Mouse (Mus musculus): Measurements from ENCODE around the gene Olfr706. TPM values are rescaled to one million over a fixed set of nuclear protein-coding genes. Genes with fewer than 3 reads are reported as not detected.

Olfr706 gene
- not detected in 2 replicates for polyA plus RNA-seq (2012; rRNA removed)

GRCm38 (mm10) chr7:106888062-106888461 lies at the start of gene Olfr706:
Gene Olfr706 (minus strand): TSS chr7:106888162.

GRCm38 (mm10) chr7:106932119-106932518 lies 44.2 kb upstream of the Olfr706 start, which contains the start of gene Olfr709-ps1:
Gene Olfr709-ps1 (minus strand): TSS chr7:106932219.

GRCm38 (mm10) chr7:106907676-106908075 lies 19.7 kb upstream of the Olfr706 start, which contains the start of gene Olfr1532-ps1:
Gene Olfr1532-ps1 (plus strand): TSS chr7:106908001.

GRCm38 (mm10) chr7:106901141-106901540 lies 13.2 kb upstream of the Olfr706 start, which contains the start of gene Olfr707:
Gene Olfr707 (minus strand): TSS chr7:106901241.

GRCm38 (mm10) chr7:106876791-106877190 lies 11.2 kb downstream of the Olfr706 start, which contains the start of gene Olfr705:
Gene Olfr705 (minus strand): TSS chr7:106876891.

GRCm38 (mm10) chr7:106862885-106863284 lies 25.1 kb downstream of the Olfr706 start, which contains the start of gene Olfr704:
Gene Olfr704 (plus strand): TSS chr7:106863185.

GRCm38 (mm10) chr7:106843060-106843459 lies 44.9 kb downstream of the Olfr706 start, which contains the start of gene Olfr703:
Gene Olfr703 (plus strand): TSS chr7:106843360.

GRCm38 (mm10) chr7:106833793-106834192 lies 54.2 kb downstream of the Olfr706 start, which contains the start of gene Olfr702:
Gene Olfr702 (minus strand): TSS chr7:106833893.

Other genes starting within 250 kb of the Olfr706 start
- gene Olfr693, start 207.6 kb downstream of the Olfr706 start, polyA plus RNA-seq (2012; rRNA removed) = not detected in 2 replicates
- gene Olfr694, start 196.3 kb downstream of the Olfr706 start, polyA plus RNA-seq (2012; rRNA removed) = not detected in 2 replicates
- not detected in 2 replicates for gene Olfr695, start 171.8 kb downstream of the Olfr706 start, polyA plus RNA-seq (2012; rRNA removed)
- gene Olfr697, start 145.7 kb downstream of the Olfr706 start, polyA plus RNA-seq (2012; rRNA removed) = not detected in 2 replicates
- gene Olfr698, start 132.8 kb downstream of the Olfr706 start, polyA plus RNA-seq (2012; rRNA removed) = not detected in 2 replicates
- gene Olfr699, start 95.0 kb downstream of the Olfr706 start, polyA plus RNA-seq (2012; rRNA removed) = not detected in 2 replicates
- not detected in 2 replicates for gene Olfr700, start 79.3 kb downstream of the Olfr706 start, polyA plus RNA-seq (2012; rRNA removed)
- not detected in 2 replicates for gene Olfr701, start 74.0 kb downstream of the Olfr706 start, polyA plus RNA-seq (2012; rRNA removed)
- gene Olfr702, start 54.3 kb downstream of the Olfr706 start, polyA plus RNA-seq (2012; rRNA removed) = not detected in 2 replicates
- 0.05 TPM in 1 of 2 replicates, not detected in the other for gene Olfr703, start 44.8 kb downstream of the Olfr706 start, polyA plus RNA-seq (2012; rRNA removed)
- not detected in 2 replicates for gene Olfr704, start 25.0 kb downstream of the Olfr706 start, polyA plus RNA-seq (2012; rRNA removed)
- not detected in 2 replicates for gene Olfr705, start 11.3 kb downstream of the Olfr706 start, polyA plus RNA-seq (2012; rRNA removed)
- gene Olfr707, start 13.1 kb upstream of the Olfr706 start, polyA plus RNA-seq (2012; rRNA removed) = not detected in 2 replicates
- gene Olfr1532-ps1, start 19.8 kb upstream of the Olfr706 start, polyA plus RNA-seq (2012; rRNA removed) = not detected in 2 replicates
- gene Olfr709-ps1, start 44.1 kb upstream of the Olfr706 start, polyA plus RNA-seq (2012; rRNA removed) = not detected in 2 replicates
- not detected in 2 replicates for gene Olfr710, start 60.1 kb upstream of the Olfr706 start, polyA plus RNA-seq (2012; rRNA removed)
- gene Olfr6, start 75.8 kb upstream of the Olfr706 start, polyA plus RNA-seq (2012; rRNA removed) = not detected in 2 replicates
- not detected in 2 replicates for gene Olfr711, start 87.3 kb upstream of the Olfr706 start, polyA plus RNA-seq (2012; rRNA removed)
- gene Olfr2, start 117.9 kb upstream of the Olfr706 start, polyA plus RNA-seq (2012; rRNA removed) = not detected in 2 replicates
- gene Olfr713, start 143.0 kb upstream of the Olfr706 start, polyA plus RNA-seq (2012; rRNA removed) = not detected in 2 replicates
- gene Olfr714, start 182.8 kb upstream of the Olfr706 start, polyA plus RNA-seq (2012; rRNA removed) = not detected in 2 replicates
- not detected in 2 replicates for gene Olfr17, start 205.1 kb upstream of the Olfr706 start, polyA plus RNA-seq (2012; rRNA removed)
- not detected in 2 replicates for gene Olfr715b, start 222.2 kb upstream of the Olfr706 start, polyA plus RNA-seq (2012; rRNA removed)
- gene Olfr715, start 242.9 kb upstream of the Olfr706 start, polyA plus RNA-seq (2012; rRNA removed) = not detected in 2 replicates

Data from central nervous system, embryonic 18 days (tissue).